Mouse (Mus musculus): ENCODE data around the gene Ccdc14. TPM values are rescaled to one million over a fixed set of nuclear protein-coding genes. Genes with fewer than 3 reads are reported as not detected.
A peak's percentile ranks its signal among the peaks of the same experiment; 100 is the strongest.
"Not testable (repeated sequence)": the region's sequence is repeated elsewhere in the genome, so short reads cannot be mapped to it uniquely, and the experiment has no call there.

Gene Ccdc14
- polyA plus RNA-seq, 1 experiment from 2014 or later = 9.7 TPM

- no peak overlapping the region for H3K4me3 ChIP-seq
- WGBS = 95% methylated on average over 3 of the region's 3 CpGs
- H3K4me1 ChIP-seq = no peaks in the 10 kb centered on the region
- peaks cover 31% of the 10 kb centered on the region for H3K36me3 ChIP-seq
- H3K9ac ChIP-seq = no peak overlapping the region
- H3K4me2 ChIP-seq (replicated peaks) = no peak overlapping the region
- H3K27me3 ChIP-seq = no peaks in the 10 kb centered on the region
- H3K9me3 ChIP-seq = no peaks in the 10 kb centered on the region; the same call in 1 of the 2 replicates
- no peak overlapping the region for H3K27ac ChIP-seq
- no peak for ATAC-seq (ENCODE audit: insufficient number of reproducible peaks, insufficient read depth, low FRiP score, low TSS enrichment)
Observed at GRCm38 (mm10) chr16:34725156-34725555, 34.7 kb downstream of the Ccdc14 start.

GRCm38 (mm10) chr16:34728610-34729009 is 38.2 kb downstream of the Ccdc14 start:
- not testable (repeated sequence) for H3K4me1 ChIP-seq; H3K9me3 ChIP-seq; H3K27ac ChIP-seq; ATAC-seq (ENCODE audit: insufficient number of reproducible peaks, insufficient read depth, low FRiP score, low TSS enrichment); H3K9ac ChIP-seq; H3K4me2 ChIP-seq (replicated peaks); H3K27me3 ChIP-seq; H3K4me3 ChIP-seq
- H3K36me3 ChIP-seq = peaks cover 13% of the 10 kb centered on the region

GRCm38 (mm10) chr16:34729371-34729770 is 39.0 kb downstream of the Ccdc14 start:
- Histone ChIP-seq H3K4me2 (replicated peaks) (no peak overlapping the region), H3K27me3 (no peaks in the 10 kb centered on the region), H3K9me3 (no peaks in the 10 kb centered on the region; the same call in 1 of the 2 replicates), H3K27ac (no peak overlapping the region), H3K36me3 (peaks cover 11% of the 10 kb centered on the region), H3K9ac (no peak overlapping the region), H3K4me1 (no peaks in the 10 kb centered on the region), H3K4me3 (no peak overlapping the region)
- ATAC-seq (ENCODE audit: insufficient number of reproducible peaks, insufficient read depth, low FRiP score, low TSS enrichment) = no peak
- WGBS = 88% methylated on average over 1 of the region's 1 CpGs

- Histone ChIP-seq H3K4me3 (no peak overlapping the region), H3K36me3 (no peaks in the 10 kb centered on the region), H3K9me3 (no peaks in the 10 kb centered on the region), H3K4me2 (replicated peaks) (no peak overlapping the region), H3K27me3 (no peaks in the 10 kb centered on the region), H3K9ac (no peak overlapping the region), H3K27ac (no peak overlapping the region), H3K4me1 (no peaks in the 10 kb centered on the region)
- WGBS = 87% methylated on average over 4 of the region's 4 CpGs
- ATAC-seq (ENCODE audit: insufficient number of reproducible peaks, insufficient read depth, low FRiP score, low TSS enrichment) = no peak
Observed at GRCm38 (mm10) chr16:34738656-34739233, 48.3 kb downstream of the Ccdc14 start.

GRCm38 (mm10) chr16:34742930-34743329 is 52.5 kb downstream of the Ccdc14 start:
- Histone ChIP-seq H3K4me3 (no peak overlapping the region), H3K4me2 (replicated peaks) (no peak overlapping the region), H3K27me3 (peaks cover 16% of the 10 kb centered on the region; the same call in 1 of the 2 replicates), H3K4me1 (peaks cover 12% of the 10 kb centered on the region; the same call in 1 of the 2 replicates), H3K9ac (no peak overlapping the region), H3K27ac (no peak overlapping the region), H3K9me3 (no peaks in the 10 kb centered on the region), H3K36me3 (no peaks in the 10 kb centered on the region)
- no peak for ATAC-seq (ENCODE audit: insufficient number of reproducible peaks, insufficient read depth, low FRiP score, low TSS enrichment)
- 49% methylated on average over 2 of the region's 2 CpGs for WGBS

- 0 out of 2 replicates have a peak within 1 kb of the TSS, but pooled peaks have one; percentile 25 for H3K27ac ChIP-seq
- peak; percentile 89 for ATAC-seq (ENCODE audit: insufficient number of reproducible peaks, insufficient read depth, low FRiP score, low TSS enrichment)
- WGBS = under 1% methylated on average over 48 of the region's 48 CpGs
Observed at GRCm38 (mm10) chr16:34745065-34745585, 54.7 kb downstream of the Ccdc14 start, which contains the start of gene Mylk. Mylk (plus strand) TSS chr16:34745210.

GRCm38 (mm10) chr16:34748081-34748720 is 57.8 kb downstream of the Ccdc14 start:
- Histone ChIP-seq H3K36me3 (no peaks in the 10 kb centered on the region), H3K27ac (no peak overlapping the region), H3K4me2 (replicated peaks) (peak overlapping the region; percentile 19; the same call in 1 of the 2 replicates), H3K4me1 (peaks cover 19% of the 10 kb centered on the region), H3K27me3 (peaks cover 16% of the 10 kb centered on the region; the same call in 1 of the 2 replicates), H3K4me3 (no peak overlapping the region), H3K9me3 (no peaks in the 10 kb centered on the region), H3K9ac (no peak overlapping the region)
- WGBS = 19% methylated on average over 11 of the region's 11 CpGs
- ATAC-seq (ENCODE audit: insufficient number of reproducible peaks, insufficient read depth, low FRiP score, low TSS enrichment) = no peak

More at GRCm38 (mm10) chr16:34745065-34745585, 54.7 kb downstream of the Ccdc14 start, which contains the start of gene Mylk:
- Histone ChIP-seq H3K9ac (peak within 1 kb of the TSS; percentile 54), H3K4me2 (replicated peaks) (peak within 1 kb of the TSS; percentile 89), H3K4me1 (peaks cover 19% of the 10 kb centered on the region), H3K36me3 (no peaks in the 10 kb centered on the region), H3K4me3 (peak within 1 kb of the TSS; percentile 44), H3K9me3 (no peaks in the 10 kb centered on the region), H3K27me3 (peaks cover 16% of the 10 kb centered on the region; the same call in 1 of the 2 replicates)

GRCm38 (mm10) chr16:34749536-34749935 is 59.1 kb downstream of the Ccdc14 start:
- no peak overlapping the region for H3K9ac ChIP-seq
- no peak overlapping the region for H3K4me3 ChIP-seq
- no peak overlapping the region for H3K27ac ChIP-seq
- H3K36me3 ChIP-seq = no peaks in the 10 kb centered on the region
- H3K4me1 ChIP-seq = peaks cover 19% of the 10 kb centered on the region
- H3K27me3 ChIP-seq = peaks cover 12% of the 10 kb centered on the region; the same call in 1 of the 2 replicates
- no peak for ATAC-seq (ENCODE audit: insufficient number of reproducible peaks, insufficient read depth, low FRiP score, low TSS enrichment)
- no peaks in the 10 kb centered on the region for H3K9me3 ChIP-seq
- WGBS = 61% methylated on average over 4 of the region's 4 CpGs
- no peak overlapping the region for H3K4me2 ChIP-seq (replicated peaks)

GRCm38 (mm10) chr16:34752026-34752425 is 61.6 kb downstream of the Ccdc14 start:
- peaks cover 14% of the 10 kb centered on the region for H3K4me1 ChIP-seq
- ATAC-seq (ENCODE audit: insufficient number of reproducible peaks, insufficient read depth, low FRiP score, low TSS enrichment) = no peak

GRCm38 (mm10) chr16:34752977-34753376 is 62.6 kb downstream of the Ccdc14 start:
- H3K9me3 ChIP-seq = no peaks in the 10 kb centered on the region
- H3K36me3 ChIP-seq = no peaks in the 10 kb centered on the region
- WGBS = 78% methylated on average over 3 of the region's 3 CpGs
- no peaks in the 10 kb centered on the region for H3K27me3 ChIP-seq
- no peak overlapping the region for H3K4me3 ChIP-seq
- H3K27ac ChIP-seq = no peak overlapping the region
- no peak for ATAC-seq (ENCODE audit: insufficient number of reproducible peaks, insufficient read depth, low FRiP score, low TSS enrichment)
- H3K4me2 ChIP-seq (replicated peaks) = no peak overlapping the region
- H3K4me1 ChIP-seq = peaks cover 13% of the 10 kb centered on the region
- no peak overlapping the region for H3K9ac ChIP-seq

More at GRCm38 (mm10) chr16:34752026-34752425, 61.6 kb downstream of the Ccdc14 start:
- no peaks in the 10 kb centered on the region for H3K36me3 ChIP-seq
- no peak overlapping the region for H3K9ac ChIP-seq
- no peak overlapping the region for H3K4me2 ChIP-seq (replicated peaks)
- H3K27me3 ChIP-seq = no peaks in the 10 kb centered on the region; the same call in 1 of the 2 replicates
- WGBS = 71% methylated on average over 3 of the region's 3 CpGs
- no peak overlapping the region for H3K4me3 ChIP-seq
- H3K9me3 ChIP-seq = no peaks in the 10 kb centered on the region
- H3K27ac ChIP-seq = no peak overlapping the region

GRCm38 (mm10) chr16:34756991-34757390 is 66.6 kb downstream of the Ccdc14 start:
- no peak overlapping the region for H3K9ac ChIP-seq
- H3K9me3 ChIP-seq = no peaks in the 10 kb centered on the region
- H3K4me1 ChIP-seq = peaks cover 7% of the 10 kb centered on the region; the same call in 1 of the 2 replicates
- no peak for ATAC-seq (ENCODE audit: insufficient number of reproducible peaks, insufficient read depth, low FRiP score, low TSS enrichment)
- H3K4me2 ChIP-seq (replicated peaks) = no peak overlapping the region
- no peaks in the 10 kb centered on the region for H3K27me3 ChIP-seq
- no peak overlapping the region for H3K27ac ChIP-seq
- 73% methylated on average over 7 of the region's 7 CpGs for WGBS
- H3K36me3 ChIP-seq = no peaks in the 10 kb centered on the region
- no peak overlapping the region for H3K4me3 ChIP-seq

GRCm38 (mm10) chr16:34758205-34758604 is 67.8 kb downstream of the Ccdc14 start:
- 46% methylated on average over 5 of the region's 5 CpGs for WGBS
- Histone ChIP-seq H3K27ac (no peak overlapping the region), H3K4me3 (no peak overlapping the region), H3K9me3 (no peaks in the 10 kb centered on the region), H3K27me3 (no peaks in the 10 kb centered on the region), H3K4me2 (replicated peaks) (no peak overlapping the region), H3K4me1 (peaks cover 7% of the 10 kb centered on the region; the same call in 1 of the 2 replicates), H3K36me3 (no peaks in the 10 kb centered on the region), H3K9ac (no peak overlapping the region)
- ATAC-seq (ENCODE audit: insufficient number of reproducible peaks, insufficient read depth, low FRiP score, low TSS enrichment) = no peak

All from embryonic facial prominence, embryonic 12.5 days (tissue).